Mouse (Mus musculus) C2C12 (cell line): ENCODE results near the gene Etv6. TPM values are rescaled to one million over a fixed set of nuclear protein-coding genes. Genes with fewer than 3 reads are reported as not detected.

Source experiments
- H3K27me3 ChIP-seq: one replicate; pipeline ENCODE4 v1.6.1; 2011; ENCODE audit not compliant: control insufficient read depth, insufficient read depth, insufficient read length
- H3K36me3 ChIP-seq: one replicate; pipeline ENCODE4 v1.6.1; 2011; ENCODE audit not compliant: control insufficient read depth, insufficient read depth
- H3K4me3 ChIP-seq: one replicate; pipeline ENCODE4 v1.5.1; 2011; ENCODE audit warnings: mild to moderate bottlenecking, control low read depth; ENCODE audit not compliant: poor library complexity, insufficient read depth, severe bottlenecking
- H3K79me2 ChIP-seq: one replicate; pipeline ENCODE4 v1.6.1; 2011; ENCODE audit not compliant: control insufficient read depth, insufficient read depth
- H3K79me3 ChIP-seq: one replicate; pipeline ENCODE4 v1.6.1; 2011; ENCODE audit warnings: low read depth, control low read depth
- H3ac ChIP-seq: one replicate; pipeline ENCODE3; 2011; ENCODE audit warnings: low read depth; ENCODE audit not compliant: control insufficient read depth, insufficient read length
- CEBPB ChIP-seq: IDR thresholded peaks from one replicate; pipeline ENCODE4 v1.6.1; 2011; ENCODE audit warnings: low read depth, mild to moderate bottlenecking, control low read depth, moderate library complexity
- CTCF ChIP-seq: IDR thresholded peaks from one replicate; pipeline ENCODE4 v1.5.1; 2011; ENCODE audit not compliant: control insufficient read depth, insufficient read depth, insufficient read length
- FOSL1 ChIP-seq: IDR thresholded peaks from one replicate; pipeline ENCODE4 v1.8.0; 2011; ENCODE audit warnings: mild to moderate bottlenecking, low read length; ENCODE audit not compliant: poor library complexity, insufficient read depth, severe bottlenecking
- MAX ChIP-seq: IDR thresholded peaks from one replicate; pipeline ENCODE4 v1.6.1; 2011; ENCODE audit warnings: mild to moderate bottlenecking, control low read depth
- MYOD1 ChIP-seq: IDR thresholded peaks from one replicate; pipeline ENCODE4 v1.6.1; 2011; ENCODE audit warnings: low read depth; ENCODE audit not compliant: control insufficient read depth, insufficient read length
- MYOG ChIP-seq: IDR thresholded peaks from one replicate; pipeline ENCODE4 v1.6.1; 2011; ENCODE audit not compliant: control insufficient read depth, insufficient read length; ENCODE audit errors: extremely low read depth
- USF1 ChIP-seq: IDR thresholded peaks from one replicate; pipeline ENCODE4 v1.6.1; 2011; ENCODE audit warnings: low read depth, mild to moderate bottlenecking, control low read depth, moderate library complexity
- polyA plus RNA-seq: library from polyadenylated mRNA; unstranded; fragments of >200 nt; fragmentation: generic; extraction: Trizol; gene quantifications from one replicate; pipeline ENCODE4 v1.2.1, GENCODE M21; 2012; ENCODE audit warnings: missing spikeins

The Etv6 gene
- polyA plus RNA-seq, 1 experiment: 8.5 TPM

GRCm38 (mm10) chr6:134107696-134108095 is 72.2 kb downstream of the Etv6 start:
- peaks cover 12% of the 10 kb centered on the region for H3K36me3 ChIP-seq
- TF ChIP-seq USF1 (no peak), MYOG (no peak), CEBPB (no peak), MYOD1 (no peak), FOSL1 (no peak), CTCF (no peak), MAX (no peak)
- H3ac ChIP-seq: no peak overlapping the region
- no peak overlapping the region for H3K4me3 ChIP-seq
- peaks cover 60% of the 10 kb centered on the region for H3K79me3 ChIP-seq
- H3K27me3 ChIP-seq: no peaks in the 10 kb centered on the region
- H3K79me2 ChIP-seq: peaks cover 100% of the 10 kb centered on the region

GRCm38 (mm10) chr6:134109675-134110074 is 74.2 kb downstream of the Etv6 start:
- H3ac ChIP-seq: no peak overlapping the region
- peaks cover 8% of the 10 kb centered on the region for H3K36me3 ChIP-seq

GRCm38 (mm10) chr6:134110206-134110605 is 74.7 kb downstream of the Etv6 start:
- H3K4me3 ChIP-seq: no peak overlapping the region
- no peak for TF ChIP-seq MYOG
- no peak for TF ChIP-seq CEBPB
- no peak for TF ChIP-seq MYOD1
- TF ChIP-seq MAX: no peak
- no peak for TF ChIP-seq FOSL1
- no peak for TF ChIP-seq USF1
- TF ChIP-seq CTCF: no peak
- no peak overlapping the region for H3ac ChIP-seq
- peaks cover 93% of the 10 kb centered on the region for H3K79me2 ChIP-seq
- peaks cover 11% of the 10 kb centered on the region for H3K36me3 ChIP-seq
- peaks cover 51% of the 10 kb centered on the region for H3K79me3 ChIP-seq
- H3K27me3 ChIP-seq: no peaks in the 10 kb centered on the region

More at GRCm38 (mm10) chr6:134109675-134110074, 74.2 kb downstream of the Etv6 start:
- no peak overlapping the region for H3K4me3 ChIP-seq
- peaks cover 96% of the 10 kb centered on the region for H3K79me2 ChIP-seq
- no peaks in the 10 kb centered on the region for H3K27me3 ChIP-seq
- no peak for TF ChIP-seq FOSL1
- TF ChIP-seq CTCF: no peak
- no peak for TF ChIP-seq CEBPB
- TF ChIP-seq MYOD1: no peak
- no peak for TF ChIP-seq MAX
- no peak for TF ChIP-seq USF1
- TF ChIP-seq MYOG: no peak
- peaks cover 52% of the 10 kb centered on the region for H3K79me3 ChIP-seq

DNA sequence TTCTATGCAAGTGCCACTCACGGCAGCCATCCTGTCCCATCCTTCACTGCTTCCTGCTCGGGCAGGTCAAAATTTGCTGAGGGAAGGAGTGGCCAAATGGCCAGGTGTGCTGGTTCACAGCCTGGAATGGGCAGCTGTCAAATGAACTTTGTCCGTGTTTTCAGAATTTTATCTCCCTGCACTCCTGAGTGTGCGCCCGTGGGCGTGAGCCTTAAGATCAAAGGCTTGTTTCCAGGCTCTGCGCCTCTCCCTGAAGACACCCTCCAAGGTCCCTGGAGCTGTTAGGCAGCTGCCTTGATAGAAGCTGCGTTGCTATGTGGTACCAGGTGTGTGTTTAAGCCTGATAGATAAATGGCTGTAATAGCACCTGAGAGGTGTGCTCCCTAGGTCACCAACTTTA is 76.1 kb downstream of the Etv6 start:
- Histone ChIP-seq H3ac (no peak overlapping the region), H3K27me3 (no peaks in the 10 kb centered on the region), H3K36me3 (peaks cover 21% of the 10 kb centered on the region), H3K79me3 (peaks cover 41% of the 10 kb centered on the region), H3K4me3 (no peak overlapping the region), H3K79me2 (peaks cover 82% of the 10 kb centered on the region)
- no peak for TF ChIP-seq MAX
- no peak for TF ChIP-seq CTCF
- no peak for TF ChIP-seq MYOG
- TF ChIP-seq USF1: no peak
- TF ChIP-seq MYOD1: no peak
- no peak for TF ChIP-seq FOSL1
- no peak for TF ChIP-seq CEBPB

DNA sequence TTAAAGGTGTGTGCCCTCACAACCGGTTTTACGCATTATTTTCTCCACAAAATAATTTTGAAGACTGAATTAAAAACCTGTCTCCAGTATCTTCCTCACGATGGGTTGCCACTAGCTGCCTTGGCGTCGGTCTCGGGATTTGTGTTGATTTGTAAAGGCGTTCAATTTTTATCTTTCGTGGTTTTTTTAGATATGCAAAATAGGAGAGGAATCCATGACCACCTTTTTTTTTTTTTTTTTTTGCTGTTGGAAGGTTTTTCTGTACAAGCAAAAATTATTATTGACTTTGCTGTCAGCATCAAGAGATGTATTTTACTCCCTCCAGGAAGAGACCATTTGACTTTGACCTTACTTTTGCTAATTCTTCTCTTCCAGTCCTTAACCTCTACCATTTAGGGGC is 77.3 kb downstream of the Etv6 start:
- peaks cover 42% of the 10 kb centered on the region for H3K79me3 ChIP-seq
- TF ChIP-seq MYOG (no peak), MAX (no peak), CTCF (no peak), MYOD1 (no peak), FOSL1 (no peak), USF1 (no peak), CEBPB (no peak)
- peaks cover 78% of the 10 kb centered on the region for H3K79me2 ChIP-seq
- no peak overlapping the region for H3K4me3 ChIP-seq
- no peak overlapping the region for H3ac ChIP-seq
- H3K36me3 ChIP-seq: peaks cover 18% of the 10 kb centered on the region
- H3K27me3 ChIP-seq: no peaks in the 10 kb centered on the region
